Mouse (Mus musculus): ENCODE data around the gene Kif5a. TPM values are rescaled to one million over a fixed set of nuclear protein-coding genes. Genes with fewer than 3 reads are reported as not detected.

Kif5a gene
- polyA plus RNA-seq, 1 experiment: 3.7 TPM

- WGBS: 94% methylated on average over 11 of the region's 11 CpGs
Measured at GRCm38 (mm10) chr10:127303136-127303535, 40.0 kb upstream of the Kif5a start.

GRCm38 (mm10) chr10:127300361-127300760 is 37.2 kb upstream of the Kif5a start:
- Histone ChIP-seq H3K36me3 (ENCODE audit: control insufficient read depth, insufficient read depth, low read length) (peaks cover 8% of the 10 kb centered on the region), H3K27me3 (replicated peaks; ENCODE audit: control insufficient read depth, insufficient read depth, low read length) (no peaks in the 10 kb centered on the region), H3K4me1 (ENCODE audit: control insufficient read depth, insufficient read depth, low read length) (no peaks in the 10 kb centered on the region), H3K27ac (ENCODE audit: insufficient read depth, low read depth, low read length) (no peak overlapping the region), H3K4me3 (ENCODE audit: insufficient read depth, low read depth, low read length) (no peak overlapping the region)
- no peak for TF ChIP-seq POLR2A (IDR thresholded peaks at IDR 0.05; ENCODE audit: low read depth, low read length)
- DNase-seq: no peak
- WGBS: 97% methylated on average over 6 of the region's 6 CpGs

More at GRCm38 (mm10) chr10:127303136-127303535, 40.0 kb upstream of the Kif5a start:
- no peak for DNase-seq
- TF ChIP-seq POLR2A (IDR thresholded peaks at IDR 0.05; ENCODE audit: low read depth, low read length) (no peak), CTCF (conservative IDR thresholded peaks at IDR 0.05; ENCODE audit: insufficient read depth, insufficient read length, low read depth, low read length) (no peak)
- Histone ChIP-seq H3K27me3 (replicated peaks; ENCODE audit: control insufficient read depth, insufficient read depth, low read length) (no peaks in the 10 kb centered on the region), H3K4me1 (ENCODE audit: control insufficient read depth, insufficient read depth, low read length) (no peaks in the 10 kb centered on the region), H3K4me3 (ENCODE audit: insufficient read depth, low read depth, low read length) (no peak overlapping the region), H3K27ac (ENCODE audit: insufficient read depth, low read depth, low read length) (no peak overlapping the region), H3K36me3 (ENCODE audit: control insufficient read depth, insufficient read depth, low read length) (peaks cover 4% of the 10 kb centered on the region)

DNA sequence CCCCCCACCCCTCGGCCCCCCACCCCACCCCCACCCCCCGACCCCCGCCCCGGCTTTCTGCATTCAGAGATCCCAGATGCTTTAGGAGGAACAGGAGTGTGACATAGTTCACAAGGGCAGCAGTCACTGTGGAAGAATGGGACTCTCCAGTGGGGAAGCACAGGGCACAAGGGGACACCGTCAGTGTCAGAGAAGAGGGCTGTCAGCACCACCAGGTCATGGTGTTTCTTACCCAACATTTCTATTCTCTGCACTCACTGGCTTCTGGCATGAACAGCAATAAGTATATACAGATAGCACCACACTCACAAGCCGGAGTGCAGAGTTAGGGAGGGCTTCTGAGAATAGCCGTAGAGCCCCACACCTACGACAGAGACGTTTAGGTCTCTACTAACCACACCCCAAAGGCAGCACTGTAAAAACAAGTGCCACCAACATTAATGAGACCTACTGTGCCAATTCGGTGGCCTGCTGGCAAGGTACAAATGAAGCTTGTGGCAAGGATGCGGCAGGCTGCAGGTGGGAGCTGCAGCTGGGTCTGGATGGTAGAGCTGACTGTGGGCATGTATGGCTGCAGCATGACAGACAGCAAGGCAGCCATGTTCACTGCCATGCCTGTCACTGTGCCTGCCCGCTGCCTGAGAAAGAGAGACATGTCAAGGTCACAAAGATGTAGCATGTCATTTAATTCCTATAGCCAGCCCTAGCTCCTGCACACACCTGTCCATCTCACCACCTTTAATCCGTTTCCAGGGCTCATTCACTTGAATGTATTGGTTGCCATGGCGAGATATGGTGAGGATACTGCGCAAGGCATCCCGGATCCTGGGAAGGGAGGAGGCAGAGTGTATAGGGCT is 34.1 kb upstream of the Kif5a start:
- Histone ChIP-seq H3K4me1 (ENCODE audit: control insufficient read depth, insufficient read depth, low read length) (peaks cover 13% of the 10 kb centered on the region; the same call in 1 of the 2 replicates), H3K27me3 (replicated peaks; ENCODE audit: control insufficient read depth, insufficient read depth, low read length) (no peaks in the 10 kb centered on the region), H3K4me3 (ENCODE audit: insufficient read depth, low read depth, low read length) (no peak overlapping the region), H3K27ac (ENCODE audit: insufficient read depth, low read depth, low read length) (no peak overlapping the region), H3K36me3 (ENCODE audit: control insufficient read depth, insufficient read depth, low read length) (peaks cover 8% of the 10 kb centered on the region)
- DNase-seq: no peak
- 88% methylated on average over 16 of the region's 16 CpGs for WGBS
- TF ChIP-seq CTCF (conservative IDR thresholded peaks at IDR 0.05; ENCODE audit: insufficient read depth, insufficient read length, low read depth, low read length) (no peak), POLR2A (IDR thresholded peaks at IDR 0.05; ENCODE audit: low read depth, low read length) (no peak)

GRCm38 (mm10) chr10:127295986-127296794 is 33.0 kb upstream of the Kif5a start:
- DNase-seq: no peak
- Histone ChIP-seq H3K4me1 (ENCODE audit: control insufficient read depth, insufficient read depth, low read length) (peaks cover 16% of the 10 kb centered on the region; the same call in 1 of the 2 replicates), H3K27me3 (replicated peaks; ENCODE audit: control insufficient read depth, insufficient read depth, low read length) (no peaks in the 10 kb centered on the region), H3K36me3 (ENCODE audit: control insufficient read depth, insufficient read depth, low read length) (peaks cover 8% of the 10 kb centered on the region), H3K27ac (ENCODE audit: insufficient read depth, low read depth, low read length) (no peak overlapping the region), H3K4me3 (ENCODE audit: insufficient read depth, low read depth, low read length) (no peak overlapping the region)
- TF ChIP-seq POLR2A (IDR thresholded peaks at IDR 0.05; ENCODE audit: low read depth, low read length) (no peak), CTCF (conservative IDR thresholded peaks at IDR 0.05; ENCODE audit: insufficient read depth, insufficient read length, low read depth, low read length) (no peak)
- WGBS: 83% methylated on average over 24 of the region's 24 CpGs

- peaks cover 7% of the 10 kb centered on the region for H3K36me3 ChIP-seq (ENCODE audit: control insufficient read depth, insufficient read depth, low read length)
- 71% methylated on average over 10 of the region's 10 CpGs for WGBS
- peak; percentile 27 for DNase-seq
- no peak overlapping the region for H3K27ac ChIP-seq (ENCODE audit: insufficient read depth, low read depth, low read length)
- peaks cover 16% of the 10 kb centered on the region; the same call in 1 of the 2 replicates for H3K4me1 ChIP-seq (ENCODE audit: control insufficient read depth, insufficient read depth, low read length)
- no peaks in the 10 kb centered on the region for H3K27me3 ChIP-seq (replicated peaks; ENCODE audit: control insufficient read depth, insufficient read depth, low read length)
- H3K4me3 ChIP-seq (ENCODE audit: insufficient read depth, low read depth, low read length): no peak overlapping the region
- TF ChIP-seq CTCF (conservative IDR thresholded peaks at IDR 0.05; ENCODE audit: insufficient read depth, insufficient read length, low read depth, low read length): no peak
- no peak for TF ChIP-seq POLR2A (IDR thresholded peaks at IDR 0.05; ENCODE audit: low read depth, low read length)
Measured at GRCm38 (mm10) chr10:127294895-127295510, 31.9 kb upstream of the Kif5a start.

DNA sequence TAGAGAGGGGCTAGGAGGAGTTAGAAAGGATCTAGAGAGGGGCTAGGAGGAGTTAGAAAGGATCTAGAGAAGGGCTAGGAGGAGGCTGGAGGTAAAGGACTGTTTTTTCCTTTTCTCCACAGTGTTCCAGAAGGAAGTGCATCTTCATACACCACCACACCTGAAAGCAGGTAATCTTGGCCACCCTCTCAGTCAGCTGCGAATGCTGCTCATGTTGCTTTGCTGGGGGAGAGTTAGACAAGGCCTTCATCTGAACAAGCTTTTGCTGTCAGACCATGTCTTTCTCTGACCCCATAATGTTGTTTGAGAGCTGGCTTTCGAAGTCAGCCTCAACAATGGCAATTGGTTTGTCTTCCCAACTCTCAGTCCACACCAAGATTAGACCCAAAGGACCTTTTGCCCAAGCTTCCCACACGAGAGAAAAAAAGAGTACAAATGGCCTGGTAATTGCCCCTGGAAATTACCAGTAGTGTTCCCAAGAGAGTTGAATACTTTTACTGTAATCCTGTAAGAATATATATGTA is 30.5 kb upstream of the Kif5a start:
- H3K27me3 ChIP-seq (replicated peaks; ENCODE audit: control insufficient read depth, insufficient read depth, low read length): no peaks in the 10 kb centered on the region
- no peak for DNase-seq
- no peak overlapping the region for H3K27ac ChIP-seq (ENCODE audit: insufficient read depth, low read depth, low read length)
- WGBS: 73% methylated on average over 3 of the region's 3 CpGs
- H3K4me3 ChIP-seq (ENCODE audit: insufficient read depth, low read depth, low read length): no peak overlapping the region
- peaks cover 22% of the 10 kb centered on the region; the same call in 1 of the 2 replicates for H3K4me1 ChIP-seq (ENCODE audit: control insufficient read depth, insufficient read depth, low read length)
- TF ChIP-seq POLR2A (IDR thresholded peaks at IDR 0.05; ENCODE audit: low read depth, low read length) (no peak), CTCF (conservative IDR thresholded peaks at IDR 0.05; ENCODE audit: insufficient read depth, insufficient read length, low read depth, low read length) (no peak)
- peaks cover 5% of the 10 kb centered on the region; the same call in 1 of the 2 replicates for H3K36me3 ChIP-seq (ENCODE audit: control insufficient read depth, insufficient read depth, low read length)
